Mouse (Mus musculus): ENCODE data around the gene Uqcc2. TPM values are rescaled to one million over a fixed set of nuclear protein-coding genes. Genes with fewer than 3 reads are reported as not detected.
A peak's percentile ranks its signal among the peaks of the same experiment; 100 is the strongest.

The Uqcc2 gene
- total and polyA plus RNA-seq, 3 experiments: 176 to 329 TPM; not detected in 1

DNA sequence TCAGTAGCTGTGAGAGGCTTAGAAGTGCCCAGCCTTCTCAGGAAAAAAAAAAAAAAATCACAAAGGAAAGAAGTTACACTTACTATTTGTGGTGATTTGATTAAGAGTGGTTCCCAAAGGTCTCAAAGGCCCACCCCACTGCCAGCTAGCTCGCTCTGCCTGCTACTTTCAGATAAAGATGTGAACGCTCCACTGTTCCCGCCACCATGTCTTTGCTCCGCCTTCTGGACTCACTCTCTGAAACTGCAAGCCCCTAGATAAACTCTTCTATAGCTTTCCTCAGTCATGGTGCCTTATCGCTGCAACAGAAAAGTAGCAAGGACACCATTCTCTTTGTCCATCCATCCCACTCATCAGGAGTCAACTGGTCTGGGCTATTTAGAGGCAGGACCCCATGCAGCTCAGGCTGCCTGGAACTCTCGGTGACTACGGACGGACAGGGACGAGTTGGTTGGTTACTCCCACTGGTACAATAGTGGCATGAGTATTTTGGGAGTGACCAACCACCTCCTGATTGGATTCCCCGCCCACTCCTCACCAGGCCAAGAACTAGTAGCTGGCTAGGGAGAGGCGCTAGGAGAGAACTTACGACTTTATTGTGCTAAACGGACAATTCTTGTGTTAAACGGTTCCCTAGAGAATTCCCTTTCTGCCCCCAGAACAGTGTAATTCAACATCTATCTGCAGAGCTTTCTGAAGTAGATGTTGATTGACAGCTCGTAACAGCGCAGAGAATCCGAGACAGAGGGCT, 44.9 kb upstream of the Uqcc2 start:
- peaks cover 0 to 3% of the 10 kb centered on the region in 2 experiments; a peak in 1 of 4 replicates for H3K4me1 ChIP-seq (ENCODE audit: control insufficient read depth in 1 of 2, insufficient read depth in 2 of 2, low read length in 2 of 2)
- peak overlapping the region; percentile 56 for H3K27ac ChIP-seq (ENCODE audit: control insufficient read depth, low read depth, low read length)
- no peaks in the 10 kb centered on the region for H3K79me2 ChIP-seq (ENCODE audit: control insufficient read depth, insufficient read depth, low read length, poor library complexity)
- no peaks in the 10 kb centered on the region for H3K27me3 ChIP-seq (ENCODE audit: control insufficient read depth in 1 of 2, insufficient read depth in 2 of 2, low read length in 2 of 2)
- no peaks in the 10 kb centered on the region for H3K36me3 ChIP-seq (ENCODE audit: control insufficient read depth in 1 of 2, insufficient read depth in 2 of 2, low read length in 2 of 2)
- H3K4me3 ChIP-seq (ENCODE audit: control insufficient read depth in 1 of 2, insufficient read depth in 1 of 2, low read depth in 2 of 2, low read length in 2 of 2): 0 out of 4 replicates have a peak overlapping the region, but pooled peaks of 1 of the 2 experiments have one; percentile 20
- H3K9ac ChIP-seq (ENCODE audit: control insufficient read depth, low read depth, low read length, poor library complexity, severe bottlenecking): no peak overlapping the region
- peak; percentile 58 for DNase-seq (ENCODE audit: low read depth, low spot score)
- no peak for TF ChIP-seq RCOR1 (IDR thresholded peaks at IDR 0.05; ENCODE audit: low read depth, low read length)
- TF ChIP-seq MYC (IDR thresholded peaks at IDR 0.05; ENCODE audit: low read depth, low read length): no peak
- 0 out of 2 replicates have a peak, but pooled peaks have one; percentile 6 for TF ChIP-seq GATA1 (IDR thresholded peaks at IDR 0.05; ENCODE audit: low read depth, low read length)
- peak; percentile 53 for TF ChIP-seq TAL1 (IDR thresholded peaks at IDR 0.05; ENCODE audit: low read length)
- TF ChIP-seq NRF1 (IDR thresholded peaks at IDR 0.05; ENCODE audit: insufficient read depth, low read depth, low read length, poor library complexity, severe bottlenecking): no peak
- peak; percentile 70; the same call in 1 of the 2 replicates for TF ChIP-seq E2F4 (IDR thresholded peaks at IDR 0.05; ENCODE audit: borderline replicate concordance, low read depth, low read length)
- H3K9me3 ChIP-seq (replicated peaks; ENCODE audit: insufficient read depth, low read length): no peaks in the 10 kb centered on the region

- no peaks in the 10 kb centered on the region for H3K79me2 ChIP-seq (ENCODE audit: control insufficient read depth, insufficient read depth, low read length, poor library complexity)
- peaks cover 0 to 3% of the 10 kb centered on the region in 2 experiments; a peak in 1 of 4 replicates for H3K4me1 ChIP-seq (ENCODE audit: control insufficient read depth in 1 of 2, insufficient read depth in 2 of 2, low read length in 2 of 2)
- no peaks in the 10 kb centered on the region for H3K36me3 ChIP-seq (ENCODE audit: control insufficient read depth in 1 of 2, insufficient read depth in 2 of 2, low read length in 2 of 2)
- H3K9me3 ChIP-seq (replicated peaks; ENCODE audit: insufficient read depth, low read length): no peaks in the 10 kb centered on the region
- TF ChIP-seq CHD2 (IDR thresholded peaks at IDR 0.05; ENCODE audit: low read length): no peak
- TF ChIP-seq E2F4 (IDR thresholded peaks at IDR 0.05; ENCODE audit: borderline replicate concordance, low read depth, low read length): no peak
- TF ChIP-seq ZMIZ1 (IDR thresholded peaks at IDR 0.05; ENCODE audit: low read depth, low read length): no peak
- no peak for TF ChIP-seq SMC3 (IDR thresholded peaks at IDR 0.05; ENCODE audit: low read depth, low read length)
- TF ChIP-seq KAT2A (conservative IDR thresholded peaks at IDR 0.05; ENCODE audit: low read depth, low read length): no peak
- TF ChIP-seq RAD21 (IDR thresholded peaks at IDR 0.05; ENCODE audit: low read depth, low read length): no peak
- no peak for TF ChIP-seq MAZ (IDR thresholded peaks at IDR 0.05; ENCODE audit: low read depth, low read length)
- no peak for TF ChIP-seq EP300 (IDR thresholded peaks at IDR 0.05; ENCODE audit: low read depth in 1 of 2, low read length in 2 of 2)
- TF ChIP-seq USF1 (IDR thresholded peaks at IDR 0.05; ENCODE audit: low read depth, low read length): no peak
- TF ChIP-seq MEF2A (IDR thresholded peaks at IDR 0.05; ENCODE audit: extremely low read depth, insufficient replicate concordance, low read depth, low read length, poor library complexity, severe bottlenecking): no peak
- no peak for TF ChIP-seq JUND (IDR thresholded peaks at IDR 0.05; ENCODE audit: low read depth, low read length)
- TF ChIP-seq MYC (IDR thresholded peaks at IDR 0.05; ENCODE audit: low read depth, low read length): no peak
- no peak for TF ChIP-seq TBP (IDR thresholded peaks at IDR 0.05; ENCODE audit: low read depth, low read length)
- TF ChIP-seq MYB (IDR thresholded peaks at IDR 0.05; ENCODE audit: low read depth, low read length): no peak
- no peak for TF ChIP-seq POLR2AphosphoS5 (IDR thresholded peaks at IDR 0.05; ENCODE audit: borderline replicate concordance, low read depth, low read length)
- no peak for TF ChIP-seq ETS1 (IDR thresholded peaks at IDR 0.05; ENCODE audit: low read depth, low read length)
- no peak for TF ChIP-seq CHD1 (IDR thresholded peaks at IDR 0.05; ENCODE audit: low read depth, low read length)
- H3K27me3 ChIP-seq (ENCODE audit: control insufficient read depth in 1 of 2, insufficient read depth in 2 of 2, low read length in 2 of 2): no peaks in the 10 kb centered on the region
- peak; percentile 50 for DNase-seq (ENCODE audit: low read depth, low spot score)
- H3K9ac ChIP-seq (ENCODE audit: control insufficient read depth, low read depth, low read length, poor library complexity, severe bottlenecking): no peak overlapping the region
- peak overlapping the region; percentile 56 for H3K27ac ChIP-seq (ENCODE audit: control insufficient read depth, low read depth, low read length)
- H3K4me3 ChIP-seq (ENCODE audit: control insufficient read depth in 1 of 2, insufficient read depth in 1 of 2, low read depth in 2 of 2, low read length in 2 of 2): 0 out of 4 replicates have a peak overlapping the region, but pooled peaks of 1 of the 2 experiments have one; percentile 20
Observed at GRCm38 (mm10) chr17:27178019-27178418, 44.3 kb upstream of the Uqcc2 start.

All from MEL (cell line).